Mouse (Mus musculus): ENCODE measurements around the gene Fcor.

DNA sequence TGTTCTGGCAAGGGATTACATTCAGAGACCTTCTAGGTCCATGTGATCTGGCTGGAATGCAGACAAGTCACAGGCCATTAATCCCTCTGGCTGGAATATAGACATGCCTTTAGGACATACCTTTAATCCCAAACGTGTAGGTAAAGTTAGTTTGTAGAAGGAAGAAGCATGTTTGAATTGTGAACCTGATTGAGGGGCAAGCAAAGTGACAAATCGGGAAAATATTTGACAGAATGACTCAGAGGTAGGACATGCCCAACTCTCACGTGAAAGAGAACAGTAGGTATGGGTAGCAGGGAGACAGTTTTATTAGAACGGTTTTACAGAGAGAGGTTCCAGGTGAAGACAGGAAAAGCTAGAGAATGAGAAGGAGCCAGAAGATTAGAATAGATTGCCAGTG, 24.6 kb downstream of the Fcor start:
- TF ChIP-seq TAL1 (IDR thresholded peaks at IDR 0.05; ENCODE audit: low read length) (no peak), GATA1 (IDR thresholded peaks at IDR 0.05; ENCODE audit: low read length) (no peak)

All from erythroblast, embryonic 14.5 days (primary cell).